Mouse (Mus musculus): ENCODE results near the gene Cdkn1b. TPM values are rescaled to one million over a fixed set of nuclear protein-coding genes. Genes with fewer than 3 reads are reported as not detected.

The Cdkn1b gene
- polyA plus RNA-seq, 1 experiment: 19.6 TPM

GRCm38 (mm10) chr6:134898095-134898965 lies 21.9 kb upstream of the Cdkn1b start, which contains the start of gene Gpr19:
TSS of gene Gpr19 (minus strand) at chr6:134898578.
- Histone ChIP-seq H3K4me1 (peaks cover 13% of the 10 kb centered on the region), H3K27me3 (replicated peaks) (no peaks in the 10 kb centered on the region), H3K4me3 (replicated peaks) (peak within 1 kb of the TSS; percentile 94), H3K9me3 (no peaks in the 10 kb centered on the region), H3K36me3 (replicated peaks; ENCODE audit: low read length) (peaks cover 8% of the 10 kb centered on the region)
- no peak for TF ChIP-seq GATA1 (IDR thresholded peaks at IDR 0.05; ENCODE audit: borderline replicate concordance, low read length)
- TF ChIP-seq FLI1 (IDR thresholded peaks at IDR 0.05; ENCODE audit: low read length): 0 out of 2 replicates have a peak, but pooled peaks have one; percentile 3

GRCm38 (mm10) chr6:134903368-134903767 lies 16.8 kb upstream of the Cdkn1b start:
- Histone ChIP-seq H3K36me3 (replicated peaks; ENCODE audit: low read length) (no peaks in the 10 kb centered on the region), H3K9me3 (no peaks in the 10 kb centered on the region), H3K27me3 (replicated peaks) (no peaks in the 10 kb centered on the region), H3K4me1 (peaks cover 15% of the 10 kb centered on the region), H3K4me3 (replicated peaks) (no peak overlapping the region)
- TF ChIP-seq FLI1 (IDR thresholded peaks at IDR 0.05; ENCODE audit: low read length) (no peak), GATA1 (IDR thresholded peaks at IDR 0.05; ENCODE audit: borderline replicate concordance, low read length) (no peak)

- Histone ChIP-seq H3K9me3 (no peaks in the 10 kb centered on the region), H3K4me1 (peaks cover 15% of the 10 kb centered on the region), H3K27me3 (replicated peaks) (no peaks in the 10 kb centered on the region), H3K4me3 (replicated peaks) (peak overlapping the region; percentile 28), H3K36me3 (replicated peaks; ENCODE audit: low read length) (no peaks in the 10 kb centered on the region)
- TF ChIP-seq FLI1 (IDR thresholded peaks at IDR 0.05; ENCODE audit: low read length): no peak
- no peak for TF ChIP-seq GATA1 (IDR thresholded peaks at IDR 0.05; ENCODE audit: borderline replicate concordance, low read length)
These were observed 16.0 kb upstream of the Cdkn1b start for GRCm38 (mm10) chr6:134903891-134904884.

DNA sequence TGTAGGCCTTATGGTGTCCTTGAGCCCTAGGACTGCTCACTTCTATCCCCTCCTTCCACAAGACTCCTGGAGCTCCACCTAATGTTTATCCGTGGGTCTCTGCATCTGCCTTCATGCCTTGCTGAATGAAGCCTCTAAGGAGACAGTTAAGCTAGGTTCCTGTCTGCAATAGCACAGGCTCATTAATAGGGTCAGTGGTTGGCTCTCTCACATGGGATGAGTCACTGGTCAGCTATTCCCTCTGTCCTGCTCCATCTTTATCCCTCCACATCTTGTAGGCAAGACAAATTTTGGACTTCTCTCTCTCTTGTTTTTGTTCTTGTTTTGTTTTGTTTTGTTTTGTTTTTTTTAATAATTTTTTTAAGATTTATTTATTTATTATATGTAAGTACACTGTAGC lies 14.4 kb upstream of the Cdkn1b start:
- Histone ChIP-seq H3K4me1 (peaks cover 15% of the 10 kb centered on the region), H3K4me3 (replicated peaks) (no peak overlapping the region), H3K27me3 (replicated peaks) (no peaks in the 10 kb centered on the region), H3K36me3 (replicated peaks; ENCODE audit: low read length) (no peaks in the 10 kb centered on the region), H3K9me3 (no peaks in the 10 kb centered on the region)
- TF ChIP-seq FLI1 (IDR thresholded peaks at IDR 0.05; ENCODE audit: low read length) (no peak), GATA1 (IDR thresholded peaks at IDR 0.05; ENCODE audit: borderline replicate concordance, low read length) (no peak)

GRCm38 (mm10) chr6:134914523-134914922 lies 5.7 kb upstream of the Cdkn1b start:
- Histone ChIP-seq H3K36me3 (replicated peaks; ENCODE audit: low read length) (no peaks in the 10 kb centered on the region), H3K9me3 (no peaks in the 10 kb centered on the region), H3K4me3 (replicated peaks) (no peak overlapping the region), H3K27me3 (replicated peaks) (no peaks in the 10 kb centered on the region), H3K4me1 (peaks cover 30% of the 10 kb centered on the region)
- no peak for TF ChIP-seq GATA1 (IDR thresholded peaks at IDR 0.05; ENCODE audit: borderline replicate concordance, low read length)
- TF ChIP-seq FLI1 (IDR thresholded peaks at IDR 0.05; ENCODE audit: low read length): no peak

- Histone ChIP-seq H3K27me3 (replicated peaks) (no peaks in the 10 kb centered on the region), H3K4me3 (replicated peaks) (peak overlapping the region; percentile 93)
- no peak for TF ChIP-seq GATA1 (IDR thresholded peaks at IDR 0.05; ENCODE audit: borderline replicate concordance, low read length)
- TF ChIP-seq FLI1 (IDR thresholded peaks at IDR 0.05; ENCODE audit: low read length): no peak
These were observed 3.6 kb upstream of the Cdkn1b start for GRCm38 (mm10) chr6:134916641-134917040.

DNA sequence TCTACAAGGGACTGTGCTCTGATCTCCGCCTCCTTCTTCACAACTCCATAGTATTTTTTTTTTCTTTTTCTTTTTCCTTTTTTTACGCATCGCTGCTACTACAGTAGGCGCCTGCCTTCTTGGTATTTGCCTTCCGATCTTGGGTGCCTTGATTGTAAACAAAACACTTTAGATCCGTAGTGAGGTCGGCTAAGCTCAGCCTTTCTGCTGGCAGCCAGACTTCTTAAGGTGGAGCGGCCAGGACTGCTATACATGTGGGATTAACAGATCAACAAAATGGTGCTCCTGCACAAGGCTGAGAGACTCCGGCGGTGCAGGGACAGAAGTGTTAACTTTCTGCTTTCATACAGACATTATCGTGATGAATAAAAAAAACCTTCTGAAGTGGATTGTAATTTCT lies 3.1 kb upstream of the Cdkn1b start:
- Histone ChIP-seq H3K4me3 (replicated peaks) (peak overlapping the region; percentile 93), H3K9me3 (no peaks in the 10 kb centered on the region), H3K36me3 (replicated peaks; ENCODE audit: low read length) (peaks cover 4% of the 10 kb centered on the region), H3K27me3 (replicated peaks) (no peaks in the 10 kb centered on the region), H3K4me1 (peaks cover 33% of the 10 kb centered on the region)
- TF ChIP-seq FLI1 (IDR thresholded peaks at IDR 0.05; ENCODE audit: low read length) (no peak), GATA1 (IDR thresholded peaks at IDR 0.05; ENCODE audit: borderline replicate concordance, low read length) (no peak)

More at GRCm38 (mm10) chr6:134916641-134917040, 3.6 kb upstream of the Cdkn1b start:
- Histone ChIP-seq H3K36me3 (replicated peaks; ENCODE audit: low read length) (no peaks in the 10 kb centered on the region), H3K4me1 (peaks cover 33% of the 10 kb centered on the region), H3K9me3 (no peaks in the 10 kb centered on the region)

DNA sequence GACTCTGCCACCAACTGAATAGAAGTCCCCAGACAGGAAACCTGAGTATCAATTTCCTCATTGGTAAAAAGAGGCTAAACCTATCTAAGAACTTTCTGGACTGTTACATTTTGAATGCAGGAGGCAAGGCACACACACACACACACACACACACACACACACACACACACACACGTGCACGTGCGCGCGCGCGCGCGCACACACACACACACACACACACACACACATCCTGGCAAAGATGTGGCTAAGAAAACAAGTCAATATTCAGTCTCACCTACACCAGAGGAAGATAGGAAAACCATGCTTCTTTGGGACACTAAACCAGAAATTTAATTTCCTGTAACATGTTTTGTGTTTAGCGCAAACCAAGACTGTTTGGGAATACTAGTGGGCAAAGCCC lies 1.4 kb upstream of the Cdkn1b start:
- no peak overlapping the region for H3K4me3 ChIP-seq (replicated peaks)
- H3K27me3 ChIP-seq (replicated peaks): no peaks in the 10 kb centered on the region
- no peaks in the 10 kb centered on the region for H3K9me3 ChIP-seq
- H3K36me3 ChIP-seq (replicated peaks; ENCODE audit: low read length): peaks cover 19% of the 10 kb centered on the region
- H3K4me1 ChIP-seq: peaks cover 37% of the 10 kb centered on the region
- TF ChIP-seq FLI1 (IDR thresholded peaks at IDR 0.05; ENCODE audit: low read length): no peak
- no peak for TF ChIP-seq GATA1 (IDR thresholded peaks at IDR 0.05; ENCODE audit: borderline replicate concordance, low read length)

- no peak for TF ChIP-seq FLI1 (IDR thresholded peaks at IDR 0.05; ENCODE audit: low read length)
- TF ChIP-seq GATA1 (IDR thresholded peaks at IDR 0.05; ENCODE audit: borderline replicate concordance, low read length): no peak
- Histone ChIP-seq H3K4me3 (replicated peaks) (peak overlapping the region; percentile 96), H3K4me1 (peaks cover 44% of the 10 kb centered on the region)
These were observed 551 bp upstream of the Cdkn1b start for GRCm38 (mm10) chr6:134919511-134920189.

More at GRCm38 (mm10) chr6:134919511-134920189, 551 bp upstream of the Cdkn1b start:
- Histone ChIP-seq H3K9me3 (no peaks in the 10 kb centered on the region), H3K36me3 (replicated peaks; ENCODE audit: low read length) (peaks cover 28% of the 10 kb centered on the region), H3K27me3 (replicated peaks) (no peaks in the 10 kb centered on the region)

Measured in megakaryocyte, embryonic 14.5 days (primary cell).